Mouse (Mus musculus): ENCODE measurements around the gene Arfip1.

Gene Arfip1

GRCm38 (mm10) chr3:84488716-84489115, 93.7 kb downstream of the Arfip1 start:
- no peak for DNase-seq (ENCODE audit: low read depth, low spot score)

DNA sequence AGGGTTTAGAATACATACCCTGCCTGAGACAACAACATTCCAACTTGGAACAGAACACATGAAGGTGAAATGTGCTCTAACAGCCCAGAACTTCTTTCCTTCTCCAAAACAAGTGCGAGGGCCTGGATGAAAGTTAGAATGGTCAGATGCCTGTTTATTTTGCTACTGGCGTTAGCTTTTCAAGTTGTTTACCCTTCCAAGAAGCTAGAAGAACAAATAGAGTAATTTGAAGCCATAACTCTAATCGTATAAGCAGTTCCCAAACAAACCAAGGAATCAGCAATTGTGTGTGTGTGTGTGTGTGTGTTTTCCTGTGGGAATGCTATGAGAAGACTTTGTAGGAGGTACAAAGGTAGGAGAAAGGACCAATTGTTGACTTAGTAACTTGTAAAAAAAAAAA, 97.5 kb downstream of the Arfip1 start:
- no peak for DNase-seq (ENCODE audit: low read depth, low spot score)

GRCm38 (mm10) chr3:84484333-84484732, 98.1 kb downstream of the Arfip1 start:
- no peak for DNase-seq (ENCODE audit: low read depth, low spot score)

DNA sequence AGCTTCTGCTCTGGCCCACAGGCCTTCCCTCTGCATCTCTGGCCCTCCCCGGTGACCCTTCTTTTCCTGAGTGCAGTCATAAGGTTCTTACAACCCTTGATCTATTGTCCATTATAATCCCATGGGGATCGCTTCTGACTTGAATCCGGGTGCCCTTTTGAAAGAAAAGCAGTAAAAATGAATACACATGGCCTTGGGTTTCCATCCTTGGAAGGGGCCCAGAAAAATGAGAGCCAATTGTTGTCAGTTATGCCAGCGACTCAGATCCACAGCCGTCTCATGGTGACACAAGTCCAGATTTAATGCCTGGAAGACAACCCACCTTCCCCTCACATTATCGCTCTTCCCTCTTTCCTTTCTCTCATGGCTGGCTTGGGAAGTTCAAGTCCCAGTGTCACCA, 100.3 kb downstream of the Arfip1 start:
- DNase-seq (ENCODE audit: low read depth, low spot score): no peak

GRCm38 (mm10) chr3:84481104-84481503, 101.3 kb downstream of the Arfip1 start:
- no peak for DNase-seq (ENCODE audit: low read depth, low spot score)

GRCm38 (mm10) chr3:84480006-84480897, 102.2 kb downstream of the Arfip1 start, which contains the start of gene Fhdc1:
TSS of gene Fhdc1 (minus strand) at chr3:84480429.
- no peak for DNase-seq (ENCODE audit: low read depth, low spot score)

- DNase-seq (ENCODE audit: low read depth, low spot score): no peak
These were observed 103.0 kb downstream of the Arfip1 start for GRCm38 (mm10) chr3:84479293-84480005.

- no peak for DNase-seq (ENCODE audit: low read depth, low spot score)
These were observed 103.5 kb downstream of the Arfip1 start for GRCm38 (mm10) chr3:84478896-84479292.

GRCm38 (mm10) chr3:84478195-84478594, 104.2 kb downstream of the Arfip1 start:
- DNase-seq (ENCODE audit: low read depth, low spot score): no peak

DNA sequence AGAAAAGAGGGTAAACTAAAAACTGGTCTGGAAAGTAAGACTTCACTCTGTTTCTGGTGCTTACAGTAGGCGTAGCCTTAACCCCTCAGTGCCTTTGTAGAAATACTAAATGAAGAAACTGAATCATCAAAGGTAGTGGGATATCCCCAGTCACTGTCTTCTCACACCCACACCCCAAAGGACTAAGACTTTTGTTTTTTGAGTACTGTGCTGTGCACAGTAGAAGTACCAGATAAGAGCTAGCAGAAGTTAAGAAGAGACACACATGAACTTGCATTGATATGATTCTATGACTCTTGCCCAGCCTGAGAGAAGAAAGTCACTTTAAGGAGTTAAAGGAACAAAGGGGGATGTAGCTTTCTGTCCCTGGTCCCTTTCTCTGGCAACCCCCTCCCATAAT, 104.9 kb downstream of the Arfip1 start:
- no peak for DNase-seq (ENCODE audit: low read depth, low spot score)

DNA sequence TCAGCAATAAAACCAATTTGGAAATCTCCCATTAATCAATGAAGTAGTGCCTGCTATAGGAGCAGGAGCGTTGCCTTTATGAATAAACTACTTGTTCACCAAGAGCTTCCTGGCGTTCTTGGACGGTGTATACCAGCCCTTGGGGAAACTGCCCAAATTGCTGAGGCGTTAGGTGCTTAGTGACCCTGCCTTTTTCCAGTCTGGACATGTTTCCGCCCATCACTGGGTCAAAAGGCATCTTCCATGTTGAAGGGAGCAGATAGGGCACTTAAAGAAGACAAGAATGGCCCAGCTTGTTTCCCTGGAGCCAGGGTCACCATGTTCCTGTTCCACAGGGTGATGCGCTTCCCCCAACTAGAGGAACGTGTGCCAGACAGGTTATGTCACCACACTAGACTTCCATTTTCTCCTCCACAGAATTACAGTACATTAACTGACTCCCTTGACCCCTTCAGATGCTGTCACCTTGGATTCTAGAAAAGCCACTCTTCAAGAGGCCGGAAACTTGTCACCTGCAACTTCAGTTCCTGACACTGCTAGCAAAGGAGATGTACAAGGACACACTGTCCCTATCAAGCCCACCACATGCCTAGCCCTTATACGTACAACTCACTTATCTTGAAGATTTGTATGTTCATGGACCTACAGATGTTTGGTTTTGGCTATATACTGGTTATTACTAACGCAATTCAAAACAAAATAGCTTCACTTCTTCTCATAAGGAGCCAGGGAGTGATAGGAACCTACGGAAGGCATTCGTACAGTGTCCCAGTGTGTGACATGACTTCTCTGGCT, 107.2 kb downstream of the Arfip1 start:
- no peak for DNase-seq (ENCODE audit: low read depth, low spot score)

- no peak for DNase-seq (ENCODE audit: low read depth, low spot score)
These were observed 108.0 kb downstream of the Arfip1 start for GRCm38 (mm10) chr3:84474398-84474797.

DNA sequence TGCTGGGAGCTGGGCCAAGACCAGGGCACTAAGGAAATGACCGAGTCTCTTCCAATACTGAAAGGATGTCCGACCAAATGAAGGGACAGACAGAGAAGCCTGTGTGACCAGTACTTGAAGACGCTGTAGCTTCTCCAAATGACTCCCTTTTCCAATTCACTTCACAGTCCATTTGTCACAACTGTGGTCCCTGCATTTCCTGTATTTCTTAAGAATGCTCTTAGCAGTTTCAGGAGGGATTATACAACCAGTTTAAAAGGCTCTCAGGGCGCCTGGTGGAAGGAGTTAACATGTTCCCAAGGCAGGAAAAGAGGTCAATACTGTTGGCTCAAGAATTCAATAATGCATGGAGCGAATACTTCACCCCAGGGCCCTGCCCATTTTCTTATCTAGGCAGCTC, 109.5 kb downstream of the Arfip1 start:
- no peak for DNase-seq (ENCODE audit: low read depth, low spot score)

DNA sequence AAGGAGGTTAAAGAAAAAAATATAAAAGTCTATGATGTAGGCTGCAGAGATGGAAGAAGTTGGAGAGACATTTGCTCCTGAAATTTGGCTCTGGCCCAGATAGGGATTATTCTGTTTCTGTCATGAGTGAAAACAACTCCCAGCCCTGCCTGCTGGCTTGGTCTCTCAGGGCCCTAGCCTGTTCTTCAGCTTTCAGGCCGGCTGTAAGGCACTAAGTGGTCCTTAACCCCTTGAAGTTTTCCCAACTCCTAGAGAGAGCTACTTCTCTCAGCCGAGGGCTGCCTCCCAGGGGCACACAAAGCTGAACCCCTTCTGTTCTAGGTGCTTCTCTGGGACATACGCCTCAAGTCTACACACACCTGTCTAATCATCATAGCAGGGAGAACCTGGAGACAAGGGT, 109.9 kb downstream of the Arfip1 start:
- no peak for DNase-seq (ENCODE audit: low read depth, low spot score)

- no peak for DNase-seq (ENCODE audit: low read depth, low spot score)
These were observed 111.3 kb downstream of the Arfip1 start for GRCm38 (mm10) chr3:84471146-84471545.

DNA sequence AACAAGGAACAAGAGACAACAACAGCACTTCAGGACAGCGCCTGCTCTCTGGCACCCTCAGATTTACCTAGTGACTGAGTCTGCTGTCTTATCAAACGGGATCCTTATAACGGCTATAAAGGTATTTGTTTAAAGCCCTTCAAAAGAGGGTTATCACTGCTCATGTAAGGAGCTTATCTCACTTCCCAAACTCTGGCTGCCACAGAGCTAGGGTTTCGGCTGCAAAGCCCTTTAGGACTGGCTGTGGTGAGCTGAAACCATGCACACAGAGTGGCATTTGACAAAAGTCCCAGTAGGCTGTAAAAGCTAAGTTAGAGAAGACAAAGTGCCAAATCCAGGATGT, 114.3 kb downstream of the Arfip1 start:
- DNase-seq (ENCODE audit: low read depth, low spot score): no peak

DNA sequence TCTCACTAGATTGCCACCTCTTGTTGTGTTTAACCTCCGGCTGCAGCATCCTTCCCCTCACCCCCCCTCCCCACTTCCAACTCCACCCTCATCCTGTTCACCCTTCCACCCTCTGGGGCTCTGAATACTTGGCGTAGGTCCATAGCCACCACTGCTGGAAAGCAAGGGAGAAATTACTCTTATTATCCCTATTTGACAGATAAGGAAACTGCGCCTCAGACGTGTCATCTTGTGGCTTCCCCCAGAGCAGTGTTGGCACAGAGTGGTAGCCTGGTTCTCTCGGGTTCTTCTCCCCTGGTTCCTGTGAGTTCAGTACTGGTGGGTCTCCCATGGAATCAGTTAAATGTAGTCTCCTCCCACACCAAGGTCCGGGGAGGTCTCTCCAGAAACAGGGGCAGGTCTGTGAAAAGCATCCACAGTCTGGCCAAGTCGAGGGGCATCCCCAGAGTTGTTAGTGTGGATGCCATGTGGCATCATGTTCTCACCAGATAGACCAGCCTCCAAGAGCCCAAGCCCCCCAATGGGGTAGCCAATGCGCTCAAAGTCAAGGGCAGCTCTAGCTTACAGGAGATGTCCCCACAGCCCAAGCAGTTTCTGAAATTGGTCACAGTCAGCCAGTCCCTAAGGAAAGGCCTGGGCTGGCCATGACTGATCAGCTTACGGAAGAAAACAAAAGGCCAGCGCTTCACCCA, 114.9 kb downstream of the Arfip1 start:
- DNase-seq (ENCODE audit: low read depth, low spot score): no peak

DNA sequence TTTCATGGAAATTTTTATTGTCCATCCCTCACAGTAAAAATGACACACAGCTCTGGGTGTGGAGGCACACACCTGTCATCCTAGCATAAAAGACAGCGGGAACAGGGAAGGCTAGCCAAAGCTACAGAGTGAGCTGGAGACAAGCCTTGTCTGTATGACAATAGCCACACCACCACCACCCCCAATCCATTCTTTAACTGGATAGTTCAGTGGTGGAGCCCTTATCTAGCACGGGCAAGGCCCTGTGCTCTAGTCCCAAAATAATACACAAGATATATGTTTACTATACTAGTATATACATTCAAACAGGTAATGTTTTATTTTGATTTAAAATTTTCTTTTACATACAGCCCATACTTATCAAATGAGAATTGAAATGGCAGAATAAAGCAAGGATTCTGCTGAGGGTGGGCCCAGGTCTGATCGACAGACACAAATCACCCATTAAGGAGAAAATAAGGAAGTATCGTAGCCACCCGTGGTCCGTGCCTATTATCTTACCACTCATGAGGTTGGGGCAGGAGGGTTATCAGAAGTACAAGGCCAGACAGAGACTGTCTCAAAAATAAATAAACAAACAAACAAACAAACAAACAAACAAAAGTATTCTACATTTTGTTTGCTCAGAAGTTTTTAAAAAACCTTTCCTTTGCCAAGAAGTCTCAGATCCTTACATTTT, 116.5 kb downstream of the Arfip1 start:
- no peak for DNase-seq (ENCODE audit: low read depth, low spot score)

- DNase-seq (ENCODE audit: low read depth, low spot score): no peak
These were observed 120.7 kb downstream of the Arfip1 start for GRCm38 (mm10) chr3:84461687-84462086.

DNA sequence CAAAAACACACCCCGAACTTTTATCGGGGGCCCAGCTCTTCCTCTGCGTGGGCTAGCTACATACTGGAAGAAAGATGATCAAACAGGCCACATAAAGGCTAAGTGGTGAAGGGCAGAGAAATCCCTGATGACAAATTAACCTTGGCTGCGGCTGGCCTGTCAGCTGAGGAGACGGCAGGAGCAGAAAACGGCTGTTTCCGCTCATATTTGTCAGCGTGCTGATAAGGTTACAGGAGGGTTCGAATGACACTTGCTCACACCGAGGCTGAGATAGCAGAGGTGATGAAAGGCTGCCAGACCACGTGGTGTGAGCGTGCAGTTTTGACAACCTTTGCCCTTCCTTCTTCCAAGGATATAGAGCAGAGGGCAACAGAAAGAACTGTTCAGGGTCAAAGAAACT, 121.5 kb downstream of the Arfip1 start:
- DNase-seq (ENCODE audit: low read depth, low spot score): no peak

DNA sequence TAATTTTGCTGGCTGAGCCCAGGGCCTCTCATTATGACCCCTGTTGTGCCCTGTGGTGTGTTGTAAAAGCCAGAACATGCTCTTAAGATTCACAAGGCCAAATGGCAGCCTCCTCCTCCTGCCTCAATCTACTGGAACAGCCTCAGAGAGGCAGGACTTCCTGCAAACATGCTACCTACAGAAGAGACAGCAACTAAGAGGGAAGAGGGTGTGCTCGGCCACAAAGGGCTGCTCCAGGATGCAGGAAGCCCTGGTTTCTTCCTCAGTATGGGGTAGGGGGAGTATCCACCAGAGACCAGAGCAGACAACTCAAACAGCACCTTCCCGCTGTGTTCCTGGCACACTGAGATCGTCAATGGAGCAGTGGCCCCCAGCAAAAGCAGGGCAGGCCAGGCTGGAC, 121.9 kb downstream of the Arfip1 start:
- DNase-seq (ENCODE audit: low read depth, low spot score): no peak

Data from WW6 (cell line).